Mouse (Mus musculus) olfactory bulb, adult 2 months (tissue): ENCODE measurements around the gene Nacc2.

Source experiments
- CTCF ChIP-seq: fragments of 200-500 bp; IDR thresholded peaks from 2 replicates; pipeline ENCODE4 v1.5.1; 2012; ENCODE audit warnings: low read depth, mild to moderate bottlenecking, low read length, moderate library complexity; ENCODE audit not compliant: insufficient read depth
- POLR2A ChIP-seq: fragments of 200-500 bp; IDR thresholded peaks from 2 replicates; pipeline ENCODE4 v1.6.1; 2012; ENCODE audit warnings: mild to moderate bottlenecking, low read depth, low read length, moderate library complexity; ENCODE audit not compliant: insufficient read depth

DNA sequence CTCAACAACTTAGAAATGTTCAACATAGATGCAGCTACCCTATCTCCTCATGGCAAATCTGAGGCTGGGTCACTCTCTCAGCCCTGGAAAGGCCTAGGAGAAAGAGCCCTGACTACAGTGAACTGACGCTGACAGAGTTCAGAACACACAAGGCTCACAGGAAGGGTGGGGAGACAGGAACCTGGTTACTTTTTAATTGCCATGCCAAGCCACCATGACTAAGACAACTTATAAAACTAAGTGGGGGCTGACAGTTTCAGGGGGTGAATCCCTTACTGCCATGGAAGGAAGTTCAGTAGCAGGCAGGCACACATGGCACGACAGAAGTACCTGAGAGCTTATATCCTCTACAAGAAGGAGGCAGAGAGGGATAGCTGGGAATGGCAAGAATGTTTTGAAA, 16.8 kb downstream of the Nacc2 start:
- TF ChIP-seq POLR2A (no peak), CTCF (no peak)
